Mouse (Mus musculus): ENCODE measurements around the gene Smyd4.

Gene Smyd4

GRCm38 (mm10) chr11:75348199-75348889 lies at the start of gene Smyd4, which contains the start of gene Rpa1:
TSS of gene Smyd4 (plus strand) at chr11:75348433.
TSS of gene Rpa1 (minus strand) at chr11:75348324.
- peak; percentile 98 for DNase-seq (ENCODE audit: low read depth, low spot score)

DNA sequence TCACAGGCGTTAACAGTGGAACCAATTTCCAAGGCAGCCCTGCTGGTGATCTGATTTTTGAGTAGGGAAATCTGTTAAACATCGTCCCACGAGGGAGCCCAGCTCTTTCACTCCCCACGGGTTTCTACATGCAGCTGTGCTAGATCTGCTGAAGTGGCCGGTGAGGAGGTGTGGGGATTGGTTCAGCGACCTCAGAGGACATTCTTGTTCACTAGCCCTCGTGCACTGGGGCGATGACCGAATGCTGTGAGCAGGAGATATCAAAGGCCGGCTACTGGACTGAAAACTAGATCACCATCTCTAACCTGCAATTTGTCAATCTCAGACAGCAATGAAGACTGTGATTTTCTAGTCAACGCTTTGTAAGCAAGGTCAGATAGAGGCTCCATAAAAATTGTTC lies 49.7 kb upstream of the Smyd4 start:
- no peak for DNase-seq (ENCODE audit: low read depth, low spot score)

DNA sequence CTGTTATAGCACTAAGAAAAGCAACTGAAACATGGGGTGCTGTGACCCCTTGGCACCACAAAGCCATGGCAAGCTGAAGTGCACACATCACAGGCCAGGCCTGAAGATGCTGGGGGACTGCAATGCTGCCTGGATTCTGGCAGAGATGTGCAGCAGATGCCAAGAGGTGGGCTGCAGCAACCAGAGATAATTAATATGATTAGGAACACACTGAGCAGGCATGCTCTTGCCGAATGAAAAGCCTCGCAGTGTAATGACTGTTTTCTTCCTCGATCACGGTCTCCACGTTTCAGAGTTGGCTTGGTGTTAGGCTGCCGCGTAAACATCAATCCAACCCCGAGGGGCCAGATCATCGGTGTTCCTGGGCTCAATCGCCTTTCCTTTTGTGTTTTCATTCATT lies 48.4 kb upstream of the Smyd4 start:
- no peak for DNase-seq (ENCODE audit: low read depth, low spot score)

- no peak for DNase-seq (ENCODE audit: low read depth, low spot score)
Observed at GRCm38 (mm10) chr11:75300954-75301353, 47.3 kb upstream of the Smyd4 start.

- DNase-seq (ENCODE audit: low read depth, low spot score), result no peak
Observed at GRCm38 (mm10) chr11:75304797-75305196, 43.4 kb upstream of the Smyd4 start.

GRCm38 (mm10) chr11:75308650-75309049 lies 39.6 kb upstream of the Smyd4 start:
- DNase-seq (ENCODE audit: low read depth, low spot score), result no peak

DNA sequence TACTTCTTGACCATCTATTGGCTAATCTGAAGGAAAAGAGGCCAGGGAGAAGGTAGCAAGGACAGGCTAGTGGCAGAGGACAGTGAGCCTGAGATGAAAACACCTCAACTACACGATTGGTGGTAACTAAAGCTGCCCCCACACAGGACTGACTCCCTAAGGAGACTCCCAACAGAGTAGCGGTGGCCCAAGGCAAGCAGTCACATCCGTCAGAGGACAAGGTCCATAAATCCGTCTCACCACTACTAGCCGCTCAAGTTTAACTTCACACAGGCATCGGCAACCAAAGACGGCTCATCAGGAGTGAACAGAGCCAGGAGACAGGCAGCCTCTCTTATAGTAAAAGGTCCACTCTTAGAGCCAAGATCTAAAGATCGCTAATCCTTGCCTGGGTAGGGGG lies 37.4 kb upstream of the Smyd4 start:
- DNase-seq (ENCODE audit: low read depth, low spot score), result no peak

DNA sequence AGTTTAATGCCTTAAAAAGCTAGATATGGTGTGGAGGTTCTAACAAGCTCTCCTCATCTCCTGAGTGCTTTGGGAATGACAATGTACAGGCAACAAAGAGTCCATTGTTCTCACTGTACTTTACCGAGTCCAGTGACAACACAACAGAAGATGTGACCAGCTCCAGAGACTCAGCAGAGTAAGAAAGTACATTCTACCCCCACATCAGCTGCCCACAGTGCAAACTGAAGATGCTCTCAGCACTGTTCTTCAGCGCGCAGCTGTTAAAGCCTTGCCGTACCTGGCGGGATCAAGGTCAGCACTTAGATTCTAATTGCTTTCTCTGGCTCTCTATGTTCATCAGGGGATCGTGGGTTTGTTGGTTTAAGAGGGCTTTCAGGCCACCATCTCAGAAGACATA lies 36.5 kb upstream of the Smyd4 start:
- DNase-seq (ENCODE audit: low read depth, low spot score), result no peak

GRCm38 (mm10) chr11:75313834-75314233 lies 34.4 kb upstream of the Smyd4 start:
- no peak for DNase-seq (ENCODE audit: low read depth, low spot score)

DNA sequence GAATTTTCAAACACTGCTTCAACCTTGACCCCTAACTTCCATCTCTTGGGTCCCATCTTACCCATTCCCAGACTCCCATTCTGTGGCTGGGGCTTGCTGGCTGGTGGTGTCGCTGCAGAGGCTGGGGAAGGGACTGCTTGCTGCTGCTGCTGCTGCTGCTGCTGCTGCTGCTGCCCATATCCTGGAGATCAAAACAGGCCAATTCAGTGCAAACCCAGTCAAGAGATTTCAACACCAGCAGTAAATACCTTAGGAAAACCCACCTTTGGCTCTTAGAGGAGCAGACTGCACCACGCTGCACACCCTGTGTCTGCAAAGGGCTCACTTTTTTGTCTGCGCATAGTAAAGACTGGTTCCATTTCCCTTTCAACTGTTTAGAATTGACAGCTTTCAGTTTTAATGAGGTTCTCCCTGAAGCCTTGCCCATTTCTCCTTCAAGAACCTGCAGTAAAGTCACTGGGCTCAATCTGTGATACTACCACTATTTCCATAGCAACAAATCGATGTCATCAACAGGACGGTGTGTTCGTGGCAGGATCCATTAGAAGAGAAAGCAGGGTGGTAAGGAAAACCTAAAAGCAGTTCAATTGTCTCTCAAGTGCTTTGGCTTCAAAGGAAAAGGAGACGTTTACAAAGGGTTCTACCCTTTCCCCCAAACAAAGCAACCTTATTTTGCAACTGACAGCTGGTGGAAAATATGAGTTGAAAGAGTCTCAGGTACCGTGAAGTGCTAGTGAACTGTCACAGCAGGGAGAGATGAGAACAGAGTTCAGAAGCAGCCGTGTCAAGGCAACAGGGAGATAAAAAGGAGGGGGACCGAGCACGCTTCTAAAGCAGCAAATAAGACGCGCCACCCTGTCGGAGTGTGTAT lies 29.6 kb upstream of the Smyd4 start:
- no peak for DNase-seq (ENCODE audit: low read depth, low spot score)

- DNase-seq (ENCODE audit: low read depth, low spot score), result no peak
Observed at GRCm38 (mm10) chr11:75319246-75319645, 29.0 kb upstream of the Smyd4 start.

- DNase-seq (ENCODE audit: low read depth, low spot score), result peak; percentile 44
Observed at GRCm38 (mm10) chr11:75323326-75323737, 24.9 kb upstream of the Smyd4 start.

- DNase-seq (ENCODE audit: low read depth, low spot score), result no peak
Observed at GRCm38 (mm10) chr11:75324433-75324832, 23.8 kb upstream of the Smyd4 start.

DNA sequence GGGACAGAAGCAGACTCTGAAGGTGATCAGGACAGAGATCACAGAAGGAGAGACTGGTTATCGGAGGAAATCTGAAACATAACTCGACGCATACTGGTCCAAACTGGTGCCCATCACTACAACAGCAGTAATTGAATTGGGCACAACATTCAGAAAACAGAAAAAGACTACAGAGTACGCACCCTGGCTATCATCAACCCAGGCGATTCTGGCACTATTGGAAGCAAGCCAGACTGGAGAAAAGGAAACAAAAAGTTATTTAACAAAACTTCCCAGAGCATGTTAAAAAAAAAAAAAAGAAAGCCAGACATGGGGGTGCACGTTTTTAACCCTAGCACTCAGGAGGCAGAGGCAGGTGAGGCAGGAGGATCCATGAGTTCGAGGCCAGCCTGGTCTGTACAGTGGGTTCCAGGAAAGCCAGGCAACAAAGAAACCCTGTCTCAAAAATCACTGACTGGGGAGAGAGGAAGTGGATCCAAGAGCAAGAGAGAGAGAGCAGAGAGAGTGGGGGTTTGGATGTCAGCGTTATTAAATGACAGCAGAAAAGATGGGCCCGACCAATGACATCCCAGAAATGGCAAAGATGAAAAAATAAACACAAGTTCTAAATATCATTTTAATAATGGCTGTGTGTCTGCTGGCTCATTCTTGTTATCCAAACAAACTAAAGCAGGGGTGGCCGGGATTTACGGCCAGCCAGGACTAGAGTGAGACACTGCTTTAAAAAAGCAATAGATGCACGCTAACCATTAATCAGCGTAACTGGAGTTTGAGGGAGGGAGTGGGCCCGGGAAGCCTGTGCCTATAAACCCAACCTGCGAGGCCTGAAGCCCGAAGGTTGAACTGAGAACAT lies 22.9 kb upstream of the Smyd4 start:
- no peak for DNase-seq (ENCODE audit: low read depth, low spot score)

DNA sequence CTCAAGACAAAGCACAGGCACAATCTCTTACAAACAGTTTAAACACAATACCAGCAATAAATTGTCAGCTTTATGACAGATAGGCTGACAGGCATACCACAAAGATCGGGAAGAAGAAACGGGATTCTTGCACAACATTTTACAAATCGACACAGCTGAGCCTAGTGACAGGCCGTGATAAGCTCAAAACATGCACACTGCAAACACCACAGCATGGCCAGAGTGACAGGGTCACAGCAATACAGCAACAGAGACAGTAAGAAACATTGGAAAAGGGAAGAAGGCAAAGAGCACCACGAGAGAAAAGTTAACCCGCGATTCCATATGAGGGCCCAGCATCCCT lies 22.3 kb upstream of the Smyd4 start:
- DNase-seq (ENCODE audit: low read depth, low spot score), result no peak

- DNase-seq (ENCODE audit: low read depth, low spot score), result no peak
Observed at GRCm38 (mm10) chr11:75336676-75337075, 11.6 kb upstream of the Smyd4 start.

DNA sequence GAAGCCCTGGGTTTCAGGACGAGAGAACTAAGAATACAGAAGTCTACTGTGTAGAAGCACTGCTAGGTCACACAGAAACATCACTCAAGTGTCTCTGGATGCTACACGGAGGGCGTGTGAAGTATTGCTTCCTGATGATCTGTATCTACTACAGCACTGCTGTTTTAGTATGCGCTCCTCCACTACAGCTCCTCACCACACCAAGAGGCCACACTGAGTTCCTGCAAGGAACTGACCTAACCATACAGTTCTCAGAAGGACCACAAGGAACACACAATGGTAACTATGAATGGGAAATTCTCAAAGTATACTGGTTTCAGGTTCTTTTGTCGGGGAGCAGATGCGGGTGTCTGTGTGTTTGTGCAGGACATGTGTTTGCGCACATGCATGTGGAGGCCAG lies 11.0 kb upstream of the Smyd4 start:
- DNase-seq (ENCODE audit: low read depth, low spot score), result no peak

GRCm38 (mm10) chr11:75340076-75340475 lies 8.2 kb upstream of the Smyd4 start:
- DNase-seq (ENCODE audit: low read depth, low spot score), result no peak

DNA sequence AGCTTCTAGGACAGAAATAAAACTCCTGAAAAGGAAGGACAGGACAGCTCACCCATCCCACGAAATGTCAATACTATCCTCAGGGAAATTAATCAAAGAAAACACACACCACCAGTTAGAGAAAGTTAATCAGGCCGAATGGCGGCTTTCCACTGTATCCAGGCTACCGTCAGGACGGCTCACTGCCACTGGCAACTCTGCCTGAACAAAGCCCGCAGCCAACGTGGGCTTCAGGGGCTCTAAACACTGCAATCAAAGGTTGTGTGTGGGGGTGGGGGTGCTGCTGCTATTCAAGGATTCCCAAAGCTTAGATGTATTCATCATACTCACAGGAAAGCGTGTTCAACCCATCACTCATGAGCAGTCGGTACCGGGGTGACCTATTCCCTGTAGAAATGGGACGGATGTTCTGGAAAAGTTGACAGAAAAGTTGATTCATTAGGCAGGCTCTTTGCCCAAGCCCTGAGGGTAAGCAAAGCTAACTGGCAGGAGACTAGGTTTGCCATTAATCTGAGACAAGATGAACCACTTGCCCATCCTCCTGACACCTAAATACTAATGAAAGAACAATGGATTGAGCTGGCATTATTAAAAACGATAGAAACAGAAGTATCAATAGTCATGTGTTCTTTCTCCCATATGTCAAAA lies 7.4 kb upstream of the Smyd4 start:
- DNase-seq (ENCODE audit: low read depth, low spot score), result no peak

- no peak for DNase-seq (ENCODE audit: low read depth, low spot score)
Observed at GRCm38 (mm10) chr11:75343096-75343495, 5.1 kb upstream of the Smyd4 start.

- DNase-seq (ENCODE audit: low read depth, low spot score), result no peak
Observed at GRCm38 (mm10) chr11:75344163-75344562, 4.1 kb upstream of the Smyd4 start.

DNA sequence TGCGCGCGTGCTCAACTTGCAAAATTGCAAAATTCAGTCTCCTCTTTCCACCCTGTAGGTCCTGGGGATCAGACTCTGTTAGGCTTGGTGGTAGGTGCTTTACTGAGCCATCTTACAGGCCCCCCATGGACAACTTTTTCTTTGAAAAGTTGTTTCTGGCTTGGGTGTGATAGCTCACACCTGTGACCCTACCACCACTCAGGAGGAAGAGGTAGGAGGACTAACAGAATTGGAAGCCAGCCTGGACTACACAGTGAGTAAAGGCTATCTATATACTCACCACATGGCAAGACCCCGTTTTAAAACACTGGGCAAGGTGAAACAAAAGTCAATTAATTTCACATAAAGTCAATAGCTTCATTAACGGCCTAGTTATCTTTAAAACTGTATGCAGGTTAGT lies 3.5 kb upstream of the Smyd4 start:
- no peak for DNase-seq (ENCODE audit: low read depth, low spot score)

Data from ES-CJ7 (cell line).